Mouse (Mus musculus) ES-E14 (cell line): Measurements from ENCODE around the gene Serpina5. TPM values are rescaled to one million over a fixed set of nuclear protein-coding genes. Genes with fewer than 3 reads are reported as not detected.

Experiments used
- DNase-seq: peaks from one replicate; pipeline ENCODE4 v3.0.0-alpha.2; 2013; ENCODE audit warnings: low read depth, low spot score
- H3K27ac ChIP-seq: 2 replicates; pipeline ENCODE4 v1.5.1; 2012; ENCODE audit warnings: low read depth, mild to moderate bottlenecking, low read length, moderate library complexity, mixed read lengths; ENCODE audit not compliant: poor library complexity, insufficient read depth, severe bottlenecking
- H3K36me3 ChIP-seq: 2 replicates; pipeline ENCODE4 v1.6.1; 2012; ENCODE audit warnings: mild to moderate bottlenecking, low read length, moderate library complexity, mixed read lengths; ENCODE audit not compliant: control insufficient read depth, poor library complexity, insufficient read depth, severe bottlenecking
- H3K4me1 ChIP-seq, 2 experiments: fragments of 150-350 bp in 1 of 2; sonication (generic) in 1 of 2; 2 replicates each; pipeline ENCODE4 v1.6.1; 2012; ENCODE audit warnings: low read length in 2 of 2, mild to moderate bottlenecking in 1 of 2, mixed read lengths in 1 of 2; ENCODE audit not compliant: control insufficient read depth in 2 of 2, insufficient read depth in 2 of 2, poor library complexity in 1 of 2
- H3K4me3 ChIP-seq, 2 experiments: fragments of 150-350 bp in 1 of 2; sonication (generic) in 1 of 2; 2 replicates each; pipeline ENCODE4 v1.5.1; 2012; ENCODE audit warnings: low read length in 2 of 2, low read depth in 1 of 2, mild to moderate bottlenecking in 1 of 2, mixed read lengths in 1 of 2; ENCODE audit not compliant: insufficient read depth in 1 of 2, poor library complexity in 1 of 2, severe bottlenecking in 1 of 2
- H3K9ac ChIP-seq: 2 replicates; pipeline ENCODE4 v1.6.1; 2012; ENCODE audit warnings: low read depth, mild to moderate bottlenecking, low read length, mixed read lengths; ENCODE audit not compliant: poor library complexity, insufficient read depth, severe bottlenecking
- H3K9me3 ChIP-seq: fragments of 150-350 bp; sonication (generic); 2 replicates; pipeline ENCODE4 v1.6.1; 2012; ENCODE audit warnings: low read depth, mild to moderate bottlenecking, low read length; ENCODE audit not compliant: control insufficient read depth, insufficient read depth
- CHD2 ChIP-seq: IDR thresholded peaks from 2 replicates; pipeline ENCODE4 v1.6.1; 2014; ENCODE audit warnings: mild to moderate bottlenecking, low read depth, low read length, inconsistent platforms
- HCFC1 ChIP-seq: IDR thresholded peaks from 2 replicates; pipeline ENCODE4 v1.6.1; 2012; ENCODE audit warnings: low read length, inconsistent platforms, borderline replicate concordance; ENCODE audit not compliant: insufficient read depth
- MAFK ChIP-seq: IDR thresholded peaks from 2 replicates; pipeline ENCODE4 v1.6.1; 2014; ENCODE audit warnings: mild to moderate bottlenecking, low read depth, low read length, inconsistent platforms; ENCODE audit not compliant: insufficient read depth
- ZC3H11A ChIP-seq: IDR thresholded peaks from 2 replicates; pipeline ENCODE4 v1.6.1; 2012; ENCODE audit warnings: low read depth, mild to moderate bottlenecking, inconsistent platforms, low read length, borderline replicate concordance
- ZNF384 ChIP-seq: IDR thresholded peaks from 2 replicates; pipeline ENCODE4 v1.6.1; 2012; ENCODE audit warnings: low read depth, low read length, inconsistent platforms
- in situ Hi-C, 2 experiments: fragments of 600-800 bp; cut with MboI; formaldehyde crosslinking; loops; one replicate each; pipeline ENCODE4 v1.15.1; 2025; ENCODE audit warnings: low sequenced_read_pairs in 2 of 2, inconsistent platforms in 1 of 2; ENCODE audit not compliant: unreplicated experiment in 2 of 2
- total RNA-seq: library from RNA; depleted of rRNA; stranded (reverse); fragments of 300-350 nt; gene quantifications from 2 replicates; pipeline ENCODE4 v1.2.3, GENCODE M21; 2012

Gene Serpina5
- total RNA-seq, 1 experiment = not detected

DNA sequence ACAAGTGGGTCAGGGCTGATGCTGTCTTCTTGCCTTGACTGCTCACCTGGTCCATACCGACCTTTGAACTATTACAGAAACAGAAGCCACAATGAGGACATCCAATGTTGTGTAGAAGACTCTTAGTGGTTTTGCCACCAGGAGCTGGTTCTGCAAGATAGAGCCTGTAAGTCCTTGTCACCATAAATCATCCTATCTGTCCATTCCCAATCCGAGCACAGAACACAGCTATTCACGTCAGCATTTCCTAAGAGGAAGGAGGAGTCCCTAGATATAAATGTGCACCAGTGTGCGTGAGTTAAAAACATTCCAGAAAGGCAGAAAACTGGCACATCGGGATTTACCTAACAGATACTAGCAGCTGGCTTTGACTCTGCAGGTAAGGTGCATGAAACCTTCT is 26.8 kb downstream of the Serpina5 start, which contains the start of gene Serpina3b:
Gene Serpina3b (plus strand): TSS at position 301 of the 400 bp plus-strand sequence.
- no peak within 1 kb of the TSS for H3K4me3 ChIP-seq
- no peaks in the 10 kb centered on the region for H3K9me3 ChIP-seq
- H3K36me3 ChIP-seq = no peaks in the 10 kb centered on the region
- no peak within 1 kb of the TSS for H3K27ac ChIP-seq
- in situ Hi-C loops = no loop called here
- no peak for DNase-seq
- no peak for TF ChIP-seq HCFC1
- TF ChIP-seq ZNF384 = no peak
- no peak for TF ChIP-seq ZC3H11A
- no peak for TF ChIP-seq MAFK
- no peak for TF ChIP-seq CHD2
- no peaks in the 10 kb centered on the region for H3K4me1 ChIP-seq
- no peak within 1 kb of the TSS for H3K9ac ChIP-seq

GRCm38 (mm10) chr12:104131041-104131440 is 30.1 kb downstream of the Serpina5 start:
- TF ChIP-seq ZC3H11A (no peak), MAFK (no peak), HCFC1 (no peak), CHD2 (no peak), ZNF384 (no peak)
- Histone ChIP-seq H3K4me1 (no peaks in the 10 kb centered on the region), H3K27ac (no peak overlapping the region), H3K9me3 (no peaks in the 10 kb centered on the region), H3K4me3 (no peak overlapping the region), H3K9ac (no peak overlapping the region), H3K36me3 (no peaks in the 10 kb centered on the region)
- DNase-seq = no peak
- in situ Hi-C loops = loop anchor here in 1 of 2 experiments (10.0 kb wide), 1 partner anchor 184 kb away; the partner anchor contains the start of gene Serpina3j

DNA sequence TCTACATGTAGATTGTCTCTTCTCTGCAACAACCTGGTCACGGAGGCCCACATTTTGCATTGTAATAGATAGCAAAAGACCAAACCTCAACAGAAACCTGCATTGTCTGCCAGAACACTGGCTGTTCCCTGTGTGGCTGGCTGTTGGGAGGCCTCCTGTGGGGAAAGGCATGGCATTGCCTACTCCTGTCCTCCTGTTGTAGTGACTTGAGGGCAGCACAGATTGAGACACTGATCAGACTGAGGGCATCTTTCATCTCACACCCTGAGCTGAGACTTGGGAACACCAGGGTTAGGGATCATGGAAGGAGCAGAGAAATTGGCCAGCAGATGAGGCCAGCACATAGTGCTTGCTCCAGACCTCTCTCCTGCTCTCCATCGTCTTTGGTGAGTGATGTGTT is 37.3 kb downstream of the Serpina5 start:
- no peaks in the 10 kb centered on the region for H3K9me3 ChIP-seq
- no peaks in the 10 kb centered on the region for H3K36me3 ChIP-seq
- H3K27ac ChIP-seq = no peak overlapping the region
- TF ChIP-seq ZC3H11A = no peak
- TF ChIP-seq HCFC1 = no peak
- TF ChIP-seq CHD2 = no peak
- no peak for TF ChIP-seq ZNF384
- TF ChIP-seq MAFK = no peak
- no peaks in the 10 kb centered on the region for H3K4me1 ChIP-seq
- H3K9ac ChIP-seq = no peak overlapping the region
- no peak overlapping the region for H3K4me3 ChIP-seq
- in situ Hi-C loops = loop anchor here in 1 of 2 experiments (5.0 to 10.0 kb wide), 2 partner anchors 177 to 204 kb away; partner anchors contain the start of gene Serpina3j
- no peak for DNase-seq

DNA sequence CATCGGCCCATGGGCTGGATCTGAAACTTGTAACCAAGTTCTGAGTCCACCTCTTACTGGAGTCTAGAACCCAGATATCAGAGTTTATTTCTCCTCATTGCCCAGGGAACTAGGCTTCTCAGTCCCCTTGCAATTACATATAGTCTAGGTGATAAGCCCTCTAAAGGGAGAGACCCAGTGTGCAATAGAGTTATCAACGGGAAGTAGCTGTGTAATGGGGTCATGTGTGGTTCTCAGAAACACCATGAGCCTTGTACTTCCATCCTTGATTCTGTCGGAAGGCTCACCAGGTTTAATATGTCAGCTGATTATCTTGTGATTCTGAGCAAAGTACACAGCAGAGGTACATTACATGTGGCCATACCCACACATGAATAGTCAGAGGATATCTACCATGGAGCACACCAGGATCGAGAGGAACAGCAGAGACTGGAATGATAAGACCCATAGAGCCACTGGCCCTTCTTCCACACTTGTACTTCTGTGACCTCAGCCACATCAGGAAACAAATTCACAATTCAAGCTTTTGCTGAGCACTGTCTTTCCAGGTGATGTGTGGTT is 39.7 kb downstream of the Serpina5 start:
- Histone ChIP-seq H3K9ac (no peak overlapping the region), H3K36me3 (no peaks in the 10 kb centered on the region), H3K9me3 (no peaks in the 10 kb centered on the region), H3K4me1 (no peaks in the 10 kb centered on the region), H3K4me3 (no peak overlapping the region), H3K27ac (no peak overlapping the region)
- no peak for DNase-seq
- in situ Hi-C loops = no loop called here
- TF ChIP-seq CHD2 (no peak), HCFC1 (no peak), MAFK (no peak), ZC3H11A (no peak), ZNF384 (no peak)

DNA sequence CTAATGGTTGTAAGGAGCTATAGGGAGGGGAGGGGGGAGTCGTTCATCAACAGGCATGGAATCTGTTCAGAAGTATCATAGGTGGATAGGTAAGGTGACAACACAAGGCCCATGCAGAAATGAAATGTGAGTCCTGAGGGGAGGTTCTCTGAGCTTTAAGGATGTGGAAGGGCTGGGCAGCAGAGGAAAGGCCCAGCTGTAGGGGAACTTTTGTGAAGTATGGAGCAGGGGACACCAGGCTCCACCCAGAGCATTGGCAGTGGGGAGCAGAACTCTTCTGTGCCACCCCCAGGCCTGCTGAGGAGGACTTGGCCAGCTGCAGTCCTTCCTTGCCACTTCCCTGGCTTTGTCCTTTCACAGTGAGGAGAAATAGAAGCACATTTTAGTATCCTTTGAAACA is 40.6 kb downstream of the Serpina5 start:
- Histone ChIP-seq H3K4me1 (no peaks in the 10 kb centered on the region), H3K27ac (no peak overlapping the region), H3K36me3 (no peaks in the 10 kb centered on the region), H3K9me3 (no peaks in the 10 kb centered on the region), H3K4me3 (no peak overlapping the region), H3K9ac (no peak overlapping the region)
- TF ChIP-seq ZC3H11A = no peak
- TF ChIP-seq ZNF384 = no peak
- TF ChIP-seq CHD2 = no peak
- TF ChIP-seq MAFK = no peak
- no peak for TF ChIP-seq HCFC1
- in situ Hi-C loops = no loop called here
- DNase-seq = no peak
